ENCODE assay signal across 7 mouse cellular contexts in genomic region chr2:163693716-163694314, GRCm38 (mm10). TPM values are rescaled to one million over a fixed set of nuclear protein-coding genes. Genes with fewer than 3 reads are reported as not detected.
DNase-seq lines count a peak whose midpoint lies in the region; ATAC-seq and TF ChIP-seq lines count a peak whose summit lies in the region.

No protein-coding gene starts in this region.

- peaks cover 30% of the 10 kb centered on the region for H3K4me1 ChIP-seq in neural tube, embryonic 11.5 days (ENCODE audit: control insufficient read depth, insufficient read depth, low read length)
- peaks cover 93% of the 10 kb centered on the region for H3K4me1 ChIP-seq in heart, embryonic 12.5 days (replicated peaks)
- peaks cover 19% of the 10 kb centered on the region; the same call in 1 of the 2 replicates for H3K4me1 ChIP-seq in small intestine, adult 2 months (ENCODE audit: control insufficient read depth, insufficient read depth, insufficient read length, low read length)

- H3K27ac ChIP-seq in neural tube, embryonic 11.5 days (ENCODE audit: low read depth, low read length) = peak overlapping the region; percentile 50; the same call in 1 of the 2 replicates
- peak overlapping the region; percentile 85 for H3K27ac ChIP-seq in heart, embryonic 12.5 days (ENCODE audit: poor library complexity, severe bottlenecking)
- H3K27ac ChIP-seq in small intestine, adult 2 months (ENCODE audit: insufficient read depth, low read depth, low read length) = peak overlapping the region; percentile 64

- peak; percentile 55; the same call in 1 of the 2 replicates for TF ChIP-seq POLR2A in small intestine, adult 2 months (IDR thresholded peaks at IDR 0.05; ENCODE audit: low read depth, low read length)

- no peak for DNase-seq in neural tube, embryonic 11.5 days (ENCODE audit: low spot score)
- DNase-seq in neural tube, embryonic 10.5 days (ENCODE audit: extremely low spot score, low spot score) = no peak
- peak; percentile 35 to 49 for DNase-seq in kidney, postnatal 4 days
- no peak for DNase-seq in retina, postnatal 1 day

- TF ChIP-seq CTCF in small intestine, adult 2 months (IDR thresholded peaks at IDR 0.05; ENCODE audit: extremely low read depth, insufficient read length, insufficient replicate concordance, low read depth, low read length) = no peak

- H3K4me2 ChIP-seq in neural tube, embryonic 11.5 days (ENCODE audit: low read depth) = no peak overlapping the region
- 0 out of 2 replicates have a peak overlapping the region, but pooled peaks have one; percentile 12 for H3K4me2 ChIP-seq in heart, embryonic 12.5 days

- H3K27me3 ChIP-seq in neural tube, embryonic 11.5 days (ENCODE audit: control insufficient read depth, insufficient read depth, low read length) = no peaks in the 10 kb centered on the region
- no peaks in the 10 kb centered on the region for H3K27me3 ChIP-seq in heart, embryonic 12.5 days (replicated peaks)
- H3K27me3 ChIP-seq in small intestine, adult 2 months (ENCODE audit: control insufficient read depth, insufficient read depth, low read length) = no peaks in the 10 kb centered on the region

- ATAC-seq in neural tube, embryonic 11.5 days (ENCODE audit: insufficient read depth, low FRiP score, low TSS enrichment) = no peak
- no peak for ATAC-seq in heart, embryonic 12.5 days (ENCODE audit: insufficient number of reproducible peaks, low FRiP score)
- ATAC-seq in frontal cortex, adult (ENCODE audit: low TSS enrichment) = no peak

- 48% methylated on average over 9 of the region's 9 CpGs for WGBS in neural tube, embryonic 11.5 days
- WGBS in heart, embryonic 12.5 days = 37% methylated on average over 9 of the region's 9 CpGs
- WGBS in small intestine, adult 2 months = 69% methylated on average over 9 of the region's 9 CpGs

- H3K9me3 ChIP-seq in neural tube, embryonic 11.5 days (ENCODE audit: control insufficient read depth, low read length) = no peaks in the 10 kb centered on the region
- no peaks in the 10 kb centered on the region for H3K9me3 ChIP-seq in heart, embryonic 12.5 days (replicated peaks)

- H3K9ac ChIP-seq in neural tube, embryonic 11.5 days (ENCODE audit: low read length) = no peak overlapping the region
- peak overlapping the region; percentile 44; the same call in 1 of the 2 replicates for H3K9ac ChIP-seq in heart, embryonic 12.5 days

- H3K36me3 ChIP-seq in neural tube, embryonic 11.5 days (ENCODE audit: control insufficient read depth, insufficient read depth, low read length) = no peaks in the 10 kb centered on the region
- H3K36me3 ChIP-seq in heart, embryonic 12.5 days = no peaks in the 10 kb centered on the region
- no peaks in the 10 kb centered on the region for H3K36me3 ChIP-seq in small intestine, adult 2 months (ENCODE audit: control insufficient read depth, insufficient read depth, low read length)

- no peak overlapping the region for H3K4me3 ChIP-seq in neural tube, embryonic 11.5 days (ENCODE audit: low read depth, low read length)
- H3K4me3 ChIP-seq in heart, embryonic 12.5 days = no peak overlapping the region
- H3K4me3 ChIP-seq in small intestine, adult 2 months (ENCODE audit: low read depth, low read length) = peak overlapping the region; percentile 22

RNA-seq across cellular contexts. Expression of gene Pkig, which starts 35.6 kb away (rescaled TPM):
- polyA plus RNA-seq in neural tube, embryonic 11.5 days (2014; fragmentation: Nextera tagmentation; extraction: Ambion mirVana) = 130 and 134 TPM in 2 replicates
- 233 and 241 TPM in 2 replicates for polyA plus RNA-seq in heart, embryonic 12.5 days (2016; fragmentation: Nextera tagmentation; extraction: Ambion mirVana)
- 82.0 and 143 TPM in 2 replicates for polyA plus RNA-seq in small intestine, adult 2 months (2012; rRNA removed)

RNA-seq across cellular contexts. Expression of gene Serinc3, which starts 48.9 kb away (rescaled TPM):
- 33.3 and 34.4 TPM in 2 replicates for polyA plus RNA-seq in neural tube, embryonic 11.5 days (2014; fragmentation: Nextera tagmentation; extraction: Ambion mirVana)
- polyA plus RNA-seq in heart, embryonic 12.5 days (2016; fragmentation: Nextera tagmentation; extraction: Ambion mirVana) = 67.7 and 76.7 TPM in 2 replicates
- polyA plus RNA-seq in small intestine, adult 2 months (2012; rRNA removed) = 121 and 262 TPM in 2 replicates

RNA-seq across cellular contexts. Expression of gene Ada, which starts 56.2 kb away (rescaled TPM):
- polyA plus RNA-seq in neural tube, embryonic 11.5 days (2014; fragmentation: Nextera tagmentation; extraction: Ambion mirVana) = 5.1 and 8.6 TPM in 2 replicates
- 3.6 and 3.7 TPM in 2 replicates for polyA plus RNA-seq in heart, embryonic 12.5 days (2016; fragmentation: Nextera tagmentation; extraction: Ambion mirVana)
- polyA plus RNA-seq in small intestine, adult 2 months (2012; rRNA removed) = 414 and 869 TPM in 2 replicates

Comparison
In these comparisons a context has a peak if more than half of its experiments do, and no peak if none do; other contexts are left out.
1. DNase-seq: peak in kidney, postnatal 4 days (2 of 2); none in neural tube, embryonic 11.5 days (single experiment), neural tube, embryonic 10.5 days (single experiment) and retina, postnatal 1 day (single experiment).
2. RNA of gene Ada, which starts 56.2 kb away (polyA plus RNA-seq): 414 to 869 TPM in small intestine, adult 2 months; 5.1 to 8.6 TPM in neural tube, embryonic 11.5 days and 3.6 to 3.7 TPM in heart, embryonic 12.5 days; every median in the first group is over 10 times any median in the second.
3. Peak in every context shown above with its lines, with median percentiles within 50 percentile points of each other: H3K27ac ChIP-seq.